Mouse (Mus musculus) neural tube, embryonic 14.5 days (tissue): Measurements from ENCODE around the gene Raet1d. TPM values are rescaled to one million over a fixed set of nuclear protein-coding genes. Genes with fewer than 3 reads are reported as not detected.
"Not testable (repeated sequence)": the region's sequence is repeated elsewhere in the genome, so short reads cannot be mapped to it uniquely, and the experiment has no call there.

ENCODE experiments used
- ATAC-seq: fragments of 200-750 bp; cut with Nextera tagmentation; 2 replicates; pipeline ENCODE4 v1.8.0; 2017; ENCODE audit warnings: low read depth, mild to moderate bottlenecking, moderate TSS enrichment, moderate library complexity
- H3K27ac ChIP-seq: fragments of 300-500 bp; sonication (generic); 2 replicates; pipeline ENCODE4 v1.5.1; 2014; ENCODE audit warnings: low read depth, mild to moderate bottlenecking, control low read depth, low read length, moderate library complexity, mixed read lengths
- H3K27me3 ChIP-seq: fragments of 300-500 bp; sonication (generic); 2 replicates; pipeline ENCODE4 v1.6.1; 2014; ENCODE audit warnings: low read length; ENCODE audit not compliant: control insufficient read depth, insufficient read depth
- H3K36me3 ChIP-seq: fragments of 300-500 bp; sonication (generic); 2 replicates; pipeline ENCODE4 v1.6.1; 2014; ENCODE audit warnings: low read length, mixed read lengths; ENCODE audit not compliant: control insufficient read depth, insufficient read depth
- H3K4me1 ChIP-seq: fragments of 300-500 bp; sonication (generic); 2 replicates; pipeline ENCODE4 v1.6.1; 2014; ENCODE audit warnings: low read length; ENCODE audit not compliant: control insufficient read depth, insufficient read depth
- H3K4me2 ChIP-seq: fragments of 300-500 bp; sonication (generic); 2 replicates; pipeline ENCODE4 v1.6.1; 2014; ENCODE audit warnings: mild to moderate bottlenecking, low read depth, low read length, control low read depth
- H3K4me3 ChIP-seq: fragments of 300-500 bp; sonication (generic); 2 replicates; pipeline ENCODE4 v1.5.1; 2014; ENCODE audit warnings: low read depth, low read length, control low read depth, mixed read lengths
- H3K9ac ChIP-seq: fragments of 300-500 bp; sonication (generic); replicated peaks from 2 replicates; pipeline ENCODE4 v1.6.1; 2014; ENCODE audit warnings: low read depth, mild to moderate bottlenecking, control low read depth, low read length, mixed read lengths
- H3K9me3 ChIP-seq: fragments of 300-500 bp; sonication (generic); 2 replicates; pipeline ENCODE4 v1.6.1; 2016; ENCODE audit warnings: low read length; ENCODE audit not compliant: control insufficient read depth
- WGBS: fragments of 180-500 bp; shearing (Covaris S2); extraction: QIAGEN DNeasy Blood & Tissue Kit; methylation state at CpG from one replicate; pipeline ENCODE4 v1.1.7; 2014; 5-methylcytosine and 5-hydroxymethylcytosine counted together
- polyA plus RNA-seq: library from polyadenylated mRNA; unstranded; fragments of >200 nt; fragmentation: Nextera tagmentation; extraction: Ambion mirVana; gene quantifications from 2 replicates; pipeline ENCODE4 v1.2.1, GENCODE M21; 2014

The Raet1d gene
- polyA plus RNA-seq, 1 experiment from 2014 or later: 0.76 TPM

- not testable (repeated sequence) for ATAC-seq, H3K27ac ChIP-seq, H3K4me3 ChIP-seq, H3K27me3 ChIP-seq, H3K4me1 ChIP-seq, H3K9me3 ChIP-seq, H3K9ac ChIP-seq, H3K36me3 ChIP-seq, H3K4me2 ChIP-seq
- WGBS: 85% methylated on average over 2 of the region's 2 CpGs
These were observed 4.6 kb downstream of the Raet1d start for GRCm38 (mm10) chr10:22364915-22365314.

DNA sequence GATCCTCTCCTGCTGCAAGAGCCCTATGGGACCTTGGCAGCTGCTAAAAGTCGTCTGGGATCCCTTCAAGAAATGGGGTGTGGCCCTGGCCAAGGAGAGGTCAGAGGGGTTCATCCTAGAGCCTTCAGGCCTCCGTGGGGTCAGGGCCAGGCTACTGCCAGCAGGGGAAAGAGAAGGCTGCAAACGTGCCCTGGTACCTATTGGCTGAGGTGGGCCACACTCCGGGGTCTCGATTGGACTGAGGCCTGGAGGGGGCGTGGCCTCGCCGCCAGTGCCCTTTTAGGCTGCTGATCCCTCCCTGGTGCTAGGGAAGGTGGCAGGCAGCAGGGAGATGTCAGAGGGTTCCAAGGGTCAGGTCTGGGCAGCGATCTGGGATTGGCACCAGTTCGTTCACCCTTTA lies 20.9 kb downstream of the Raet1d start:
- H3K4me1 ChIP-seq, H3K27me3 ChIP-seq, H3K4me3 ChIP-seq, H3K9ac ChIP-seq, H3K4me2 ChIP-seq, H3K9me3 ChIP-seq, H3K36me3 ChIP-seq, H3K27ac ChIP-seq: not testable (repeated sequence)
- WGBS: 7% methylated on average over 6 of the region's 10 CpGs
- ATAC-seq: peak; percentile 79; the same call in 1 of the 2 replicates

GRCm38 (mm10) chr10:22390146-22390545 lies 29.8 kb downstream of the Raet1d start:
- not testable (repeated sequence) for H3K4me2 ChIP-seq, H3K36me3 ChIP-seq, H3K9ac ChIP-seq, H3K27me3 ChIP-seq, H3K9me3 ChIP-seq, ATAC-seq, H3K27ac ChIP-seq, H3K4me3 ChIP-seq, H3K4me1 ChIP-seq
- WGBS: 84% methylated on average over 7 of the region's 7 CpGs

DNA sequence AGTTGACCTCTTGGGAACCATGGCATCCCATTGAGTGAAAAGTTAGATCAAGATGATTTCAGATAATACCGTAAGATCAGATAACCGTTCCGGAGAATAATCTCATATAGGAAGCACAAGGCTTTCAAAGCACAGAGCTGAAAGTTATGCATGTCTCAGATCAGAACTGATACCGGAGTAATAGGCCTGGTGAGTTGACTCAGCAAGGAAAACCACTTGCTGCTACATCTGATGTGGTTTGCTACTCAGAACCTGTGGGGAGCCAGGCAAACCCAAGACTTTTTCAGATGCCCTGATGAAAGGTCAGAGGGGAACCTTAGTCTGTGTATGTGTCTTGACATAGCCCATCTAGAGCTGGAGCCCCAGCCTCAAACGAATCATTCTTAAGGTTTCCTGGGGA lies 31.3 kb downstream of the Raet1d start:
- H3K27me3 ChIP-seq, ATAC-seq, H3K36me3 ChIP-seq, H3K4me2 ChIP-seq, H3K27ac ChIP-seq, H3K4me3 ChIP-seq, H3K9ac ChIP-seq, H3K4me1 ChIP-seq, H3K9me3 ChIP-seq: not testable (repeated sequence)
- WGBS: 100% methylated on average over 2 of the region's 5 CpGs

DNA sequence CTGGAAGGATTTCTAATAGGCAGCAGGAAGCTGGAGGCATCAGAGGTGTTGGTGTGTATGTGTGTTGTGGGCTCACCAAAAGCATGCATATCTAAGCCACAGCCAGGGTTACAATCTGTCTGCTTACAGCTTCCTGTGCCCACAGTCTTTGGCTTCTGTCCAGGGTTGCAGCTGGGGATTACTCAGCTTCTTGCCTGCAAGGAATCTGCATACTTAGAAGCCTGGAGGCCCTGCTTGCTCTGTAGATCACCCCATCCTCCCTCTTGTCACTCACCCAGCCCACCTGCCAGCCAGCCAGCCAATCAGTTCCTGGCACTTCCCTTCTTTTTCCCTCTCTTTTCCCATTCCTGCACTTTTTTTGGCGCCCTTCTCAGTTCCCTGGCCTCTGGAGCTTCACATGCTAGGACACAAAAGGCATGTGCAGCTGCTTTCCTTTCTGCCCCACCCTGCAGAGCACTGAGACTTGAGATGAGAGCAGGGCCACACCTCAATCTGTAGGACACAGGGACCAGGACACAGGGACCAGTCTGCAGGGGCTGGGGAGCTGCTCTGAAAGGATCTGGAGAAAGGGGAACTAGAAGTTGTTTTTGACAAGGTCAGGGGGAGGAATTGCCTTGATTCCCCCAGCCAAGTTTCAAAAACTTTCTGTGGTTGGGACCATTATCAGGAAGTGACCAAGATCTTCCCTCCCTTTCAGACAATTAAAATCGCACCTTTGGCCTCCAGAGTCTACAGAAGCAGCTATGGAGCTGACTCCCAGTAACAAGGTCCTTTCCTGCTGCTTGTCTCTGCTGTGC lies 32.9 kb downstream of the Raet1d start:
- not testable (repeated sequence) for H3K9ac ChIP-seq, H3K4me3 ChIP-seq, H3K36me3 ChIP-seq, H3K4me1 ChIP-seq, H3K9me3 ChIP-seq, H3K4me2 ChIP-seq, H3K27ac ChIP-seq, H3K27me3 ChIP-seq
- peak; percentile 66; the same call in 1 of the 2 replicates for ATAC-seq
- no CpG with 5 or more reads among the region's 2 CpGs for WGBS

DNA sequence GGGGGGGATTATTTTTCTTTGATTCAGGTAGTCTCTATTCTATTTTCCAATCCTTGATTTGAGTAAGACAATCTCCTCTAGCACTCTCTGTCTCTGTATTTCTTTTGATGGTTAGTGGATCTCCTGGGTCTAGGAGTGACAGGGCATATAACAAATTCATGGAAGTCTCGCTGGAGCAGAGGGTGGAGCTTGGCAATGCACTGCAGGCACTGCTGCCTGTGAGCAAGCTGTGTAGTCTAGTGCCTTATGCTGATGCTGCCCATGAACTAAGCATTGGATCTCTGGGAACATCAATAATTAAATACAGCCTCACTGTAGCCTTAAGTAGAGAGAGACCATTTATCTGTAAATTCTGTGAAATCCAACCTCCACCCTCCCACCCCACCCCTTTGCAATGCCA lies 36.3 kb downstream of the Raet1d start:
- 50% methylated on average over 1 of the region's 1 CpGs for WGBS
- not testable (repeated sequence) for H3K9me3 ChIP-seq, H3K36me3 ChIP-seq, H3K4me2 ChIP-seq, H3K27me3 ChIP-seq, H3K4me1 ChIP-seq, H3K9ac ChIP-seq, H3K4me3 ChIP-seq, H3K27ac ChIP-seq
- peak; percentile 82; the same call in 1 of the 2 replicates for ATAC-seq

- H3K9me3 ChIP-seq, H3K4me2 ChIP-seq, H3K27ac ChIP-seq, H3K9ac ChIP-seq, H3K4me3 ChIP-seq, H3K4me1 ChIP-seq, H3K36me3 ChIP-seq, H3K27me3 ChIP-seq: not testable (repeated sequence)
- peak; percentile 78 for ATAC-seq
- WGBS: 3% methylated on average over 9 of the region's 11 CpGs
These were observed 42.0 kb downstream of the Raet1d start for GRCm38 (mm10) chr10:22402225-22402917.

- not testable (repeated sequence) for H3K4me1 ChIP-seq, H3K9me3 ChIP-seq, H3K4me3 ChIP-seq, H3K9ac ChIP-seq, H3K27me3 ChIP-seq, H3K36me3 ChIP-seq, H3K27ac ChIP-seq, H3K4me2 ChIP-seq
- WGBS: 0% methylated on average over 1 of the region's 8 CpGs
- ATAC-seq: peak; percentile 66; the same call in 1 of the 2 replicates
These were observed 53.5 kb downstream of the Raet1d start for GRCm38 (mm10) chr10:22413702-22414494.
